Mouse (Mus musculus) olfactory bulb, adult 2 months (tissue): ENCODE measurements around the gene Amph. TPM values are rescaled to one million over a fixed set of nuclear protein-coding genes. Genes with fewer than 3 reads are reported as not detected.

Source experiments
- H3K27ac ChIP-seq: fragments of 200-500 bp; 2 replicates; pipeline ENCODE4 v1.5.1; 2012; ENCODE audit warnings: low read depth, low read length; ENCODE audit not compliant: insufficient read depth
- H3K4me1 ChIP-seq: fragments of 200-500 bp; 2 replicates; pipeline ENCODE4 v1.6.1; 2012; ENCODE audit warnings: low read length; ENCODE audit not compliant: control insufficient read depth, insufficient read depth
- H3K4me3 ChIP-seq: fragments of 200-500 bp; 2 replicates; pipeline ENCODE4 v1.5.1; 2012; ENCODE audit warnings: mild to moderate bottlenecking, low read depth, low read length, moderate library complexity; ENCODE audit not compliant: insufficient read depth
- CTCF ChIP-seq: fragments of 200-500 bp; IDR thresholded peaks from 2 replicates; pipeline ENCODE4 v1.5.1; 2012; ENCODE audit warnings: low read depth, mild to moderate bottlenecking, low read length, moderate library complexity; ENCODE audit not compliant: insufficient read depth
- POLR2A ChIP-seq: fragments of 200-500 bp; IDR thresholded peaks from 2 replicates; pipeline ENCODE4 v1.6.1; 2012; ENCODE audit warnings: mild to moderate bottlenecking, low read depth, low read length, moderate library complexity; ENCODE audit not compliant: insufficient read depth
- WGBS: fragments of 180-500 bp; shearing (Covaris S2); methylation state at CpG from one replicate; pipeline ENCODE4 v1.1.7; 2018; 5-methylcytosine and 5-hydroxymethylcytosine counted together
- polyA plus RNA-seq: library from polyadenylated mRNA; stranded (reverse); fragments of >200 nt; gene quantifications from 2 replicates; pipeline ENCODE4 v1.2.4, GENCODE M21; 2012; ENCODE audit warnings: low replicate concordance; ENCODE audit not compliant: missing spikeins, insufficient read depth, insufficient read length

Amph gene
- polyA plus RNA-seq, 1 experiment = not detected

DNA sequence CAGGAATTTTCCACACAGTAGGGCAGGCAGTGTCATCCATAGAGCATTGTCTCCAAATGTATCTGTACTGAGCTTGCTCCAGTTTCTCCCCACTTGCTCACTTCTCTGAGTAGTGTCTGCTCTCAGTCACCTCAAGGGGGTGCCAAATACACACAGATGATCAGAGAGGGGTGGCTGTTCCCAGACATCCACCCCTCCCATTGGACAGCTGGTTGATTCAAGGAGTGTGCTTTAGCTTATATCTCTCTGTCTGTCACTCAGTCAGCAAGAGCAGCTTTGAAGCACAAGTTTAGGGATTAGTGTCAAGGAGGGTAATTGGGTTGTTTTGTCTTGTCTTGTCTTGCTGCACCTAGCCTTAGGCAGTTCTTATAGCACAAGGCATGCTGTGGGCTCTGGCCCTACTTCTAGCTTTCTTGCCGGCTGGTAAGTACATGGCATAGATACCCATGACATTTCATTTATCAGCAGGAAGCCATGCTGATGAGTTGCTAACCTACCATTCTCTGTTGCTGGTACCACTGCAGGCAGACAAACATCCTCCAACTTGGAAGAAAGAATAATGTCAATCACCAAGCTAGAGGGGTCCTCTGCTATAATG is 229.8 kb downstream of the Amph start:
- Histone ChIP-seq H3K4me3 (no peak overlapping the region), H3K4me1 (no peaks in the 10 kb centered on the region), H3K27ac (no peak overlapping the region)
- TF ChIP-seq CTCF (no peak), POLR2A (no peak)
- WGBS = 66% methylated on average over 1 of the region's 1 CpGs

DNA sequence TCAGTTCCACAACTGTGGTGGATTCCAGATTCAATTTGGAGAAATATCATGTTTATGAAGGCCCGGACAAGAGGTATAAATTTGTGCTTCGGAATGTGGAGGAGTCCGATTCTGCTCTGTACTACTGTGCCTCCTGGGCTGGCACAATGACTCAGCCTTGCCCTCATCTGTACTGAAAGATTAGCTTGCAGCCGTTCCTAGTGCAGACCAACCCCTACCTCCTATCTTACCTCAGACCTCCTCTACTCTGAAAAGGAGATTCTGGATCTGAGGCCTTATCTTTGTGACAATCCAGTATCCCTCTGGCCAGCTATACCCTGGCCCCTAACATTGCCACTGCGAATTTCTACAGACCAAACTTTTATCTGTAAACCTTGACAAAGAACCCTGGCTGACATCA is 230.3 kb downstream of the Amph start:
- Histone ChIP-seq H3K4me1 (no peaks in the 10 kb centered on the region), H3K4me3 (no peak overlapping the region), H3K27ac (no peak overlapping the region)
- WGBS = 79% methylated on average over 5 of the region's 5 CpGs
- no peak for TF ChIP-seq CTCF
- TF ChIP-seq POLR2A = no peak

DNA sequence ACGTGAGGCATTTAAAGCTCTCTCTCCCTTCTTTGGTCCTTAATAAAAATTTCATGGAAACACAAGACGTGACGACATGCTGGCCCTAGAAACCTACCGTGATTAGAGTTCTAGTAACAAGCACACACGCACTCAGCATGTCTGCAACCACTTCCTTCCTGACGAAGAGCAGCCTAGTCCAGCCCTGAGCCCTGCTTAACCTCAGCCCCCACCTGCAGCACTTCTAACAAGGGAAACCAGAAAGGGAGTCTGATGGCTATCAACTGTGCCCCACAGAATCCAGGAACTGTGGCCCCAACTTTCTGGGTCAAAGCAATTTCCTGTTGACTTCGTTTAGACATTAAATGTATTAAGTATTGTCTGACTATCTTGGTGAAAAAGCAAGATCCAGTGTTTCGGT is 234.3 kb downstream of the Amph start:
- Histone ChIP-seq H3K27ac (no peak overlapping the region), H3K4me3 (no peak overlapping the region), H3K4me1 (no peaks in the 10 kb centered on the region)
- TF ChIP-seq CTCF = no peak
- TF ChIP-seq POLR2A = no peak
- WGBS = 82% methylated on average over 8 of the region's 8 CpGs

DNA sequence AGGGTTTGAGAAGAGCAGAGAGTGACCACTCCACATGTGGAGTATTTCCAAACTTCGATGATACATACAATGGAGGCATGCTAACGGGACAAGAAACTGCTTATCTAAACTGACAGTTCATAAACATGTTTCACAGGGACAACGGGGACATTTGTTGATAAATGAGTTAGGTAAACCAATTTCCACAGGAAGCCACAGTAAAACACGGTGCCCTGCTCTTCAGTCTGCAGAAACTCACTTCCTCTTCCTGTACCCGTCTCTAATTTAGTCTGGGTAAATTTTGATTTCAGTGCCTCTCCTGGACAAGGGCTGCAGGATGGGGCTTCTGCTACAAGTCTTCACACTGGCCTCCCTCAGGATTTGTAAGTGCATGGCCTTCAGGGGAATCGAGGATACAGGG is 242.0 kb downstream of the Amph start:
- no peaks in the 10 kb centered on the region for H3K4me1 ChIP-seq
- no peak overlapping the region for H3K4me3 ChIP-seq
- no peak overlapping the region for H3K27ac ChIP-seq
- no peak for TF ChIP-seq POLR2A
- no peak for TF ChIP-seq CTCF
- 78% methylated on average over 6 of the region's 6 CpGs for WGBS

- 85% methylated on average over 4 of the region's 4 CpGs for WGBS
These were observed 246.8 kb downstream of the Amph start for GRCm38 (mm10) chr13:19194803-19195202.

GRCm38 (mm10) chr13:19195456-19195855 is 247.5 kb downstream of the Amph start:
- 46% methylated on average over 1 of the region's 1 CpGs for WGBS
- no peaks in the 10 kb centered on the region for H3K4me1 ChIP-seq
- H3K27ac ChIP-seq = no peak overlapping the region
- H3K4me3 ChIP-seq = no peak overlapping the region
- TF ChIP-seq CTCF = no peak
- no peak for TF ChIP-seq POLR2A

More at GRCm38 (mm10) chr13:19194803-19195202, 246.8 kb downstream of the Amph start:
- H3K4me1 ChIP-seq = no peaks in the 10 kb centered on the region
- no peak overlapping the region for H3K4me3 ChIP-seq
- TF ChIP-seq CTCF = no peak
- TF ChIP-seq POLR2A = no peak
- no peak overlapping the region for H3K27ac ChIP-seq

Other genes with a start within 250 kb of the Amph start
- gene Vps41, start 230.9 kb upstream of the Amph start, polyA plus RNA-seq = not detected in 2 replicates